Mouse (Mus musculus) heart, postnatal 14 days (tissue): Measurements from ENCODE around the gene Mvp. TPM values are rescaled to one million over a fixed set of nuclear protein-coding genes. Genes with fewer than 3 reads are reported as not detected.

Experiments
- DNase-seq, 2 experiments: peaks; one replicate each; pipeline ENCODE4 v3.0.0; 2021 to 2022
- intact Hi-C: fragments of 180-260 bp; cut with DNase I; formaldehyde crosslinking; loops from one replicate; pipeline ENCODE4 v1.15.1; 2025
- long read RNA-seq, 2 experiments: library from polyadenylated mRNA; stranded (forward); transcript quantifications; one replicate each; pipeline ENCODE4 v2.0.0; 2021
- total RNA-seq, 2 experiments: library from RNA; stranded (reverse); gene quantifications; 2 replicates each; pipeline ENCODE4 v1.2.3; 2021

Gene Mvp
- total RNA-seq, result 10 to 100 TPM; 44.6 to 45.9 TPM
- long read RNA-seq, experiment 1, transcript Mvp-202 (15 exons, 2,837 nt), result major isoform, 39 of 52 reads
- long read RNA-seq, experiment 1, partial matches to known transcripts, result 12 of 52 reads
- long read RNA-seq, experiment 1, other reads (novel, unspliced or antisense), result 1 of 52 reads
- long read RNA-seq, experiment 2, transcript Mvp-202 (15 exons, 2,837 nt), result major isoform, 45 of 64 reads
- long read RNA-seq, experiment 2, partial matches to known transcripts, result 14 of 64 reads
- long read RNA-seq, experiment 2, other reads (novel, unspliced or antisense), result 5 of 64 reads

- DNase-seq, result peak; percentile 68 to 74
Observed at GRCm38 (mm10) chr7:127014320-127014719, at the start of gene Mvp. TSS of gene Mvp (minus strand) at chr7:127014621.

DNA sequence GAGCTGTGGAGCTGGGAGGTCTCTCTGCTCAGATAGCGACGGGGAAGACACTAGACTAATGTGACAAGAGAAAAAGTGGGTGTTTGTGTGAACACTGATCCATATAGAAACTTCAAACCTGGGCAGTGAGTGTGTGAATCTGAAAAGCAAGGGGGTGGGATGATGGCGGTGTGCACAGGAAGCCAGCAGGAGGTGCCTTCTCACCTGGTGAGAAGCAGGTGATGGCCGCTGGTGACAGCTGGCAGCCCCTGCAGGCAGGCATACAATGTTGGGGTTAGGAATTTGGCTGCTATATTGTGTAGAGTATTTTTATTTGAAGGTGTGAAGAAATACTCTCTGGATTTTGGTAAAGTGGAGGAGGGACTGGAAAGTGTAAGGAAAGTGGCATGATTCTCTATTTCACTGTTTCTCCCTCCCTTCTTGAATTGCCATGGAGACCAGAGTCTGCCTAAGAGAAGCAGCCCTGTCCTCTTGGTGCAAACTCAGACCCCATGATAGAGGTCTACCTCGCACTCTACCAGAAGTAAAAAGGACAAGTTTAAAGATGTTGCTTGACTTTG is 40.7 kb upstream of the Mvp start:
- intact Hi-C loops, result no loop called here
- no peak for DNase-seq

More at GRCm38 (mm10) chr7:127014320-127014719, at the start of gene Mvp:
- intact Hi-C loops, result loop anchor here (2.0 to 10.0 kb wide), 2 partner anchors 38 to 90 kb away; partner anchors contain the start of gene Cdiptos

- intact Hi-C loops, result loop anchor here (5.0 kb wide), 1 partner anchor 60 kb away; no protein-coding TSS in a partner anchor
- DNase-seq, result peak; percentile 90 to 93
Observed at GRCm38 (mm10) chr7:127041851-127042672, 27.6 kb upstream of the Mvp start, which contains the start of gene Kif22. TSS of gene Kif22 (minus strand) at chr7:127042471.

- intact Hi-C loops, result no loop called here
- DNase-seq, result no peak
Observed at GRCm38 (mm10) chr7:127031244-127031643, 16.8 kb upstream of the Mvp start.

GRCm38 (mm10) chr7:127030172-127030571 is 15.8 kb upstream of the Mvp start:
- no peak for DNase-seq
- intact Hi-C loops, result no loop called here

GRCm38 (mm10) chr7:127027885-127028284 is 13.5 kb upstream of the Mvp start:
- intact Hi-C loops, result no loop called here
- DNase-seq, result no peak

- peak; percentile 99 for DNase-seq
- intact Hi-C loops, result no loop called here
Observed at GRCm38 (mm10) chr7:127026984-127027726, 12.7 kb upstream of the Mvp start, which contains the start of gene Maz. TSS of gene Maz (minus strand) at chr7:127027037.

- intact Hi-C loops, result no loop called here
- peak in 1 of 2 experiments; percentile 91 for DNase-seq
Observed at GRCm38 (mm10) chr7:127026616-127026983, 12.2 kb upstream of the Mvp start.

- intact Hi-C loops, result no loop called here
- peak in 1 of 2 experiments; percentile 68 for DNase-seq
Observed at GRCm38 (mm10) chr7:127026161-127026600, 11.8 kb upstream of the Mvp start.

DNA sequence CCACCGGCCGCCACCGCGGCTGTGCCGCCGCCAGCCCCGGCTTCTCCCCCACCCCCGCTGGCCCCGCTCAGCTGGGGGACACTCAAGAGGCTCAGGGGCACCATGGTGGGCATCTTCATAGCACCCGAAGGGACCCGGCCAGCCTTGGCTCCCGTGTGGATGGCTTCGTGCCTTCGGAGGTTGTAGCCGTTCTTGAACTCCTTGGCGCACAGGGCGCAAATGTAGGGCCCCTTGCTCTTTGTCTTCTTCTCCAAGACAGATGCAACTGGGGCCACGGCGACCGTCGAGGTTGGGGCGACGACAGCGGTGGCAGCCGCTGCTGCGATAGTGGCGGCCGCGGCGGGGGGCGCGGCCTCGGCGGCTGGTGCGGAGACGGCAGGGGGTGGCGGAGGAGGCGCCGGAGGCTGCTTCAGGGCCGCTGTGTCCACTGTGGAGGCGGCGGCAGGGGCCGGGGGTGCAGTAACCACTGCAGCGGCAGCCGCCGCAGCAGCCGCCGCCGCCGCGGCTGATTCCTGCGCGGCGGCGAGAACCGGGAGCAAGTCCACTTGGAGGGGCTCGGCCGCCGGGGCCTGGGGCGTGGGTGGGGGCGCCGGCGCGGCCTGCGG is 11.2 kb upstream of the Mvp start:
- intact Hi-C loops, result no loop called here
- DNase-seq, result peak; percentile 61 to 66

DNA sequence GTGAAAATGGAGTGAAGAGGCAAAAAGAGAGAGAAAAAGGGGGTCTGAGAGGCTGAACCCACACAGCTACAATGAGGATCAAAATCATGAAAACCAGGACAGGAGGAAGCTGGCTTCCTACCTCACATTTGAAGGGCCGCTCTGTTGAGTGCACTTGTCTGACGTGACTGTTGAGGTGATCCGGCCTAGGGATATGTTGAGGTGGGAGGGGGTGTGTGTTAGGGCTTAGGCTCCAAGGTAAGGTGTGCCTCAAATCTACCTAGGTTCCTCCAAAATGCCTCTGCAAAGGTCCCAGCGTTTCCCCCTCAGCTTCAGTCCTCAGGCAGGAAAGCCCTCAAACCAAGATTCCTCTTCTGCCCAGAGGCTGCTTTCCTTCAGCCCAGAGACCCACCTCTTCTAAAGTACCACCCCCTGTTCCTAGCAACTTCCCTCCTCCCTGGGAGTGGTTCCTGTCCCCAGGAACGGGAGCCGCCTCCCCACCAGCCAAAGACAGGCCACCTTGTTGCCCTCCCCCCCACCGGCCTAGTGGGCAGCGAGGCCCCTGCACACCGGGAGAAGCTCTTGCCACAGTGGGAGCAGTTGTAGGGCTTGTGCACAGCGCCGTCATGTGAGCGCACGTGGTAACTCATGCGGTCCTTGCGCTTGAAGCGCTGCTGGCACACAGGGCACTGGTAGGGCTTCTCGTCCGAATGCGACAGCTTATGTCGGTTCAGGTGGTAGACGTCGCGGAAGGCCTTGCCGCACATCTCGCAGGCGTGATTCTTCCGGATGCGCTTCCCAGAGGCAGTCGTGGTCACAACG is 10.5 kb upstream of the Mvp start:
- intact Hi-C loops, result no loop called here
- peak; percentile 80 for DNase-seq

GRCm38 (mm10) chr7:127023896-127024690 is 9.7 kb upstream of the Mvp start:
- intact Hi-C loops, result no loop called here
- DNase-seq, result no peak

DNA sequence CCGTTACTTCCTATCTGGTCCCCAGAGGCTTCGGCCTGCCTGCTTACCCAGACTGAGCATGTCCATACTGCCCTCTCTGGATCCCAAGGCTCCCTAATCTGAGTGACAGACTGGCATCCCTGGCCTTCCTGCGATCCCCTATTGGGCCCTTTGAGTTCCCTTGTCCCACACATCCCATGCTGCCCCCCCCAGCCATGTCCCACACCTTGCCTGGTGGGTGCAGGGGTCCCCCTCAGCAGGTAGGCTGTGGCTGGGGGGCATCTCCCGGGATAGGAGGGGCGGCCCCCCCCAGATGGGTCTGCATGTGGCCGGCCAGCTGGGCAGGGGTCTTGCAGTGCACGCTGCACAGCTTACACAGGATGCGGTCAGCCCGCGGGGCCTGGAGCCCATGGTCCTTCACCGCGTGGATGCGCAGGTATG is 8.9 kb upstream of the Mvp start:
- intact Hi-C loops, result no loop called here
- DNase-seq, result no peak

DNA sequence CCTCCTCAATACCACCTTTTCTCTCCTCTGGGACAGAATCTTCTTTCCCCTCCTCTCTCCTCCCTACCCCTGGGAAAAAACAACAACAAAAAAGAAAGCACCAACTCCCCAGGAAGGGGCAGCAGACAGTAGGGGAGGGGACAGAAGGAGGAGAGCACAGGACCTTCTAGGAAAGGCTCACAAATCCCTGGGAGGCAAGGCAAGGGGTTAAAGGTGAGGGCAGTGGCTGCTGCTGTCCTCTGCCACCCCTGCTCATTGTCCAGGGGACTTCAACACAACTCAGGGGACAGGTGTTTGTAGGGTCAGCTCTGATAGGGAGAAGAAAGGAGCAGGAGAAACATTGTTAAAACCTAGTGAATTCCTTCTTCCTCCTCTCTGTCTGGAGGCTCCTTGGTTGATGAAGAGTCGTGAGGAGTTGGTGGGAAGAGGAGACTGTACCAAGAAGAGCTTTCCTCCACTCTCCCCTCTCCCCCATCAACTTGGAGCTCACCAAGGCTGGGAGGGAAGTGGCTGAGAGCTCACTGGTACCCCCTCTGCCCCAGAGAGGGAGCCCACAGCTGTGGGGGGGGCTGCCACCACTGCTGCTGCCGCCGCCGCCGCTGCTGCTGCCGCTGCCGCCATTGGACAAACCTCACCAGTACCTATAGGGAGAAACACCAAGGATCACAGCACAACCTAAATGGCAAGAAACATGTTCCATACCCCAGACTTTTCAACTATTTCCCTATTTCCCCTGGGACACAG is 8.3 kb upstream of the Mvp start:
- intact Hi-C loops, result no loop called here
- DNase-seq, result no peak

DNA sequence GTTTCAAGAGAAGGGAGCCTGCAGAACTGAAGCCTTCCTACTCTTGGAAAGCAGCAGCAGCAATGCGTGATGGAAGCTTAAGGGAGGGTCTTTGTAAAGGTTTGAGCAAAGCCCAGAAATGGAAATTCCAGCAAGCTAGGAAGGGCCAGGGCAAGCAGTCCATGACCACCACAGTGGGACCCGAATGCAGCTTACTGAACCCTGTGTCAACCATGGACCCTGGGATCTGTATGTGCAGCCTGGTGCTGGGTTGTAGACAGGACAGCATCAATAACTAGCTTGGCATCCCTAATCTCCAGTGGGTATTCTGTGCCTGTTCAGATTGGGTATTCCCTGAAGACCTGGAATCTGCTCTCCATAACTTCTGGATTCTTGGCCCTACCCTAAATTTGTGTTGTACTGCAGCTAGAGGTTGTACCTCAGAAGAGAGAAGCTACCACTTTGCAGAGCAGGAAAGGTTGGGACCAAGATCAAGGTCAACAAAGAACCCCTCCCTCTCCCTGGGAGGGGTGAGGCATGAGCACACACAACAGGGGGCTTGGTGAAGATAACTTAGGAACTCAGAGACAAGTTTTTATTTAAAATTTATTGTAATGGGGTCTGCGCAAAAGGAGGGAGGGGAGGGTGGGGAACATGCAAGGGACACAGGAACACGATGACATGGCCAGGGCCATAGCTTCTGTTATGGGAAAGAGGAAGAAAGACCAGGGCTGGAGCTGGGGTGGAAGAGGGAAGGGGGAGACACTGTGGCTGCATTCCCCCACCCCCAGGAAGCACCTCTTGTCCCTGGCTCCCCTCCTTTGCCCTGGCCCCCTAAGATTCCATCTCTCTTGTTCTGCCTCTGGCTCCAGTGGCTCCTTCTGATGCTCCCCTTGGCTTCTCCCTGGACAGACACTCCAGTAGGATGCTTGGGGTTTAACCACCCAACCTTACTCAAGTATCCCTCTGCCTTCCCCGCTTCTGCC is 7.4 kb upstream of the Mvp start:
- DNase-seq, result no peak
- intact Hi-C loops, result no loop called here

GRCm38 (mm10) chr7:127020901-127021562 is 6.6 kb upstream of the Mvp start, which contains the start of the genes Gm42742 and Prrt2:
TSS of gene Gm42742 (minus strand) at chr7:127021097.
TSS of gene Prrt2 (minus strand) at chr7:127021211.
- intact Hi-C loops, result no loop called here
- peak; percentile 48 to 55 for DNase-seq
